Mouse (Mus musculus): Measurements from ENCODE around the gene Diras1.

- peak; percentile 29; the same call in 1 of the 2 replicates for TF ChIP-seq CTCF (IDR thresholded peaks at IDR 0.05; ENCODE audit: low read depth)
- no peak for TF ChIP-seq EP300 (IDR thresholded peaks at IDR 0.05; ENCODE audit: low read depth)
Observed at GRCm38 (mm10) chr10:81036251-81036650, 10.8 kb upstream of the Diras1 start.
